36 mouse cellular contexts compared by ENCODE assay signal in the genomic region with DNA sequence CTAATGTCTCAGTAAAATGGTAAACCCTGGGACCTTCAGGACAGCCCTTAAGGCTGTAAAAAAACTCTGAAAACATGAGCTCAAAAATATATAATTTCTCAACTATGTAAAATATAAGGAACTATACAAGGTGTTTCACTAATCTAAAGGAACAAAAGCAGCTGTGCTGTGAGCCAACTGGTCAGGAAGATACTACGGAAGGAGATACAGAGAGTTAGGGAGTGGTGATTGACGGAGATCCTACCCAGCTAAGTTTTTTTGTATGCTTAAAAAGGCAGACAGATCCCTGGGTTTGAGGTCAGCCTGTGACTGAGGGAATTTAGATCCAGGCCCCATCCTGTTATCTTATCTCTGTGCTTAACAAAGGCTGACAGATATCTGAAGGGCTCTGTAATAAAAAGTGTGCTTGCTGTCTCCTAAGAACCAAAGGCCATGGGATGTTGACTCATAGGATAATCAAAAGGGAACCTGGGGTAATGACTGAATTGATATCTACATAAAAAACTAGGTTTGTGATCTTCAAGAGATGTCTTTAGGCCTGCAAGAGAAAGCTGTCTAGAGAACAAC. TPM values are rescaled to one million over a fixed set of nuclear protein-coding genes. Genes with fewer than 3 reads are reported as not detected.
"Had no signal": no experiment of that assay in that cellular context is flagged by ENCODE, and none has a peak within 500 bp of the region (broad histone marks: within the 10 kb centered on the region; RNA-seq: fewer than 3 reads in every experiment).

No protein-coding gene starts in this region.

- H3K4me3 ChIP-seq: gastrocnemius, adult 2 months; heart, adult 2 months; heart, embryonic 12.5 days; hindbrain, embryonic 10.5 days; hindbrain, embryonic 12.5 days; hindbrain, embryonic 15.5 days; layer of hippocampus, adult 2 months; limb, embryonic 13.5 days; limb, embryonic 15.5 days; liver, embryonic 12.5 days had no signal

- H3K4me1 ChIP-seq: heart, embryonic 12.5 days; hindbrain, embryonic 10.5 days; hindbrain, embryonic 12.5 days; hindbrain, embryonic 15.5 days; limb, embryonic 13.5 days; limb, embryonic 15.5 days; liver, embryonic 12.5 days had no signal

- H3K9ac ChIP-seq: heart, embryonic 12.5 days; hindbrain, embryonic 12.5 days; hindbrain, embryonic 15.5 days; limb, embryonic 13.5 days; limb, embryonic 15.5 days; liver, embryonic 12.5 days; liver, embryonic 14.5 days had no signal

- DNase-seq: gastrocnemius, adult 2 months; gastrocnemius, postnatal 10 days; gastrocnemius, postnatal 25 days; heart, adult 2 months; heart, postnatal 10 days; heart, postnatal 4 days; kidney, adult 11 months; kidney, adult 2 months; kidney, postnatal 10 days; kidney, postnatal 25 days; kidney, postnatal 4 days; layer of hippocampus, postnatal 36 days; left cerebral cortex, postnatal 4 days had no signal

- ATAC-seq: forebrain, embryonic 16.5 days; inflammation-experienced regulatory T-cells, adult 6 months; liver, embryonic 12.5 days had no signal

- H3K9me3 ChIP-seq: heart, embryonic 12.5 days; hindbrain, embryonic 10.5 days; hindbrain, embryonic 12.5 days; hindbrain, embryonic 15.5 days; limb, embryonic 13.5 days; limb, embryonic 15.5 days; liver, embryonic 12.5 days had no signal

- H3K27ac ChIP-seq: gastrocnemius, adult 2 months; heart, adult 2 months; hindbrain, embryonic 10.5 days; hindbrain, embryonic 12.5 days; hindbrain, embryonic 15.5 days; layer of hippocampus, adult 2 months; limb, embryonic 13.5 days; limb, embryonic 15.5 days; liver, embryonic 12.5 days; liver, embryonic 14.5 days had no signal

- H3K27me3 ChIP-seq: heart, embryonic 12.5 days; hindbrain, embryonic 12.5 days; hindbrain, embryonic 15.5 days; limb, embryonic 13.5 days; limb, embryonic 15.5 days; liver, embryonic 12.5 days had no signal

- H3K4me2 ChIP-seq: heart, embryonic 12.5 days; hindbrain, embryonic 12.5 days; hindbrain, embryonic 15.5 days; limb, embryonic 13.5 days; limb, embryonic 15.5 days; liver, embryonic 12.5 days had no signal

RNA-seq across cellular contexts. Expression of a gene that starts 56.5 kb away (rescaled TPM):
- total RNA-seq: gastrocnemius, adult 2 months; gastrocnemius, postnatal 25 days; granulocyte monocyte progenitor cell, adult 5-6 weeks; heart, adult 2 months; heart, postnatal 10 days; heart, postnatal 25 days; heart, postnatal 4 days; layer of hippocampus, adult 2 months; layer of hippocampus, postnatal 10 days; layer of hippocampus, postnatal 36 days; left cerebral cortex, adult 18-20 months; left cerebral cortex, adult 8-10 months; left cerebral cortex, postnatal 10 days; left cerebral cortex, postnatal 25 days; left cerebral cortex, postnatal 4 days; liver, adult 2 months had no signal
- polyA plus RNA-seq: forebrain, embryonic 16.5 days; frontal cortex, adult 2 months; heart, adult 2 months; heart, embryonic 12.5 days; heart, embryonic 14.5 days; hindbrain, embryonic 10.5 days; hindbrain, embryonic 12.5 days; hindbrain, embryonic 15.5 days; inflammation-experienced regulatory T-cells, adult 6 months; kidney, adult 2 months; kidney, embryonic 14.5 days; kidney, embryonic 16.5 days; limb, embryonic 13.5 days; limb, embryonic 15.5 days; liver, adult 2 months; liver, embryonic 12.5 days had no signal
